ENCODE assay signal across 15 mouse cellular contexts in genomic region chr9:77398856-77399631, GRCm38 (mm10). TPM values are rescaled to one million over a fixed set of nuclear protein-coding genes. Genes with fewer than 3 reads are reported as not detected.
DNase-seq lines count a peak whose midpoint lies in the region; ATAC-seq lines count a peak whose summit lies in the region.
"Had no signal": no experiment of that assay in that cellular context is flagged by ENCODE, and none has a peak within 500 bp of the region (broad histone marks: within the 10 kb centered on the region; RNA-seq: fewer than 3 reads in every experiment).

No protein-coding gene starts in this region.

- peaks cover 15% of the 10 kb centered on the region for H3K4me1 ChIP-seq in forebrain, embryonic 10.5 days
- H3K4me1 ChIP-seq in forebrain, embryonic 16.5 days (replicated peaks; ENCODE audit: control insufficient read depth, insufficient read depth, low read length): no peaks in the 10 kb centered on the region
- H3K4me1 ChIP-seq in embryonic facial prominence, embryonic 14.5 days (ENCODE audit: control insufficient read depth, insufficient read depth, low read length): no peaks in the 10 kb centered on the region
- peaks cover 9% of the 10 kb centered on the region for H3K4me1 ChIP-seq in midbrain, embryonic 14.5 days (ENCODE audit: control insufficient read depth, insufficient read depth, low read length)
- H3K4me1 ChIP-seq: heart, embryonic 12.5 days had no signal

- no peaks in the 10 kb centered on the region for H3K36me3 ChIP-seq in forebrain, embryonic 10.5 days (replicated peaks)
- no peaks in the 10 kb centered on the region for H3K36me3 ChIP-seq in forebrain, embryonic 16.5 days (ENCODE audit: control insufficient read depth, insufficient read depth)
- no peaks in the 10 kb centered on the region for H3K36me3 ChIP-seq in embryonic facial prominence, embryonic 14.5 days (ENCODE audit: control insufficient read depth, insufficient read depth, low read length)
- H3K36me3 ChIP-seq in midbrain, embryonic 14.5 days (ENCODE audit: control insufficient read depth, insufficient read depth, low read length): no peaks in the 10 kb centered on the region
- H3K36me3 ChIP-seq: heart, embryonic 12.5 days had no signal

- intact Hi-C loops in left cerebral cortex, postnatal 10 days (cut with DNase I): no loop called here

- no peak overlapping the region for H3K4me2 ChIP-seq in forebrain, embryonic 16.5 days (ENCODE audit: low read length)
- no peak overlapping the region for H3K4me2 ChIP-seq in embryonic facial prominence, embryonic 14.5 days (ENCODE audit: low read depth, low read length)
- H3K4me2 ChIP-seq in midbrain, embryonic 14.5 days (ENCODE audit: low read length): no peak overlapping the region
- H3K4me2 ChIP-seq: heart, embryonic 12.5 days; lung, embryonic 14.5 days had no signal

- H3K27ac ChIP-seq in forebrain, embryonic 10.5 days: no peak overlapping the region
- H3K27ac ChIP-seq in forebrain, embryonic 16.5 days (ENCODE audit: low read length): no peak overlapping the region
- no peak overlapping the region for H3K27ac ChIP-seq in embryonic facial prominence, embryonic 14.5 days (replicated peaks; ENCODE audit: low read depth, low read length)
- 0 out of 2 replicates have a peak overlapping the region, but pooled peaks have one; percentile 8 for H3K27ac ChIP-seq in midbrain, embryonic 14.5 days (replicated peaks; ENCODE audit: low read depth, low read length)

- H3K9ac ChIP-seq in forebrain, embryonic 16.5 days (replicated peaks; ENCODE audit: low read depth, low read length): no peak overlapping the region
- H3K9ac ChIP-seq in embryonic facial prominence, embryonic 14.5 days (ENCODE audit: low read depth, low read length): no peak overlapping the region
- H3K9ac ChIP-seq in midbrain, embryonic 14.5 days (replicated peaks; ENCODE audit: low read length): no peak overlapping the region
- H3K9ac ChIP-seq: heart, embryonic 12.5 days; lung, embryonic 14.5 days had no signal

- WGBS in forebrain, embryonic 10.5 days: 38% methylated on average over 13 of the region's 13 CpGs
- WGBS in forebrain, embryonic 16.5 days: 31% methylated on average over 13 of the region's 13 CpGs
- 55% methylated on average over 13 of the region's 13 CpGs for WGBS in embryonic facial prominence, embryonic 14.5 days
- WGBS in midbrain, embryonic 14.5 days: 47% methylated on average over 13 of the region's 13 CpGs

- ATAC-seq in forebrain, embryonic 16.5 days: no peak
- peak; percentile 81 for ATAC-seq in embryonic facial prominence, embryonic 14.5 days (ENCODE audit: low read depth)
- ATAC-seq in midbrain, embryonic 14.5 days (ENCODE audit: low FRiP score, low TSS enrichment): no peak
- ATAC-seq: inflammation-experienced regulatory T-cells, adult 6 months had no signal

- H3K27me3 ChIP-seq in forebrain, embryonic 10.5 days (ENCODE audit: poor library complexity, severe bottlenecking): peaks cover 9% of the 10 kb centered on the region; the same call in 1 of the 2 replicates
- H3K27me3 ChIP-seq in forebrain, embryonic 16.5 days (replicated peaks; ENCODE audit: control insufficient read depth, insufficient read depth, low read length): no peaks in the 10 kb centered on the region
- no peaks in the 10 kb centered on the region for H3K27me3 ChIP-seq in embryonic facial prominence, embryonic 14.5 days (replicated peaks; ENCODE audit: control insufficient read depth, insufficient read depth, low read length)
- H3K27me3 ChIP-seq in midbrain, embryonic 14.5 days (ENCODE audit: control insufficient read depth, insufficient read depth, low read length): no peaks in the 10 kb centered on the region
- H3K27me3 ChIP-seq: heart, embryonic 12.5 days had no signal

- no peak overlapping the region for H3K4me3 ChIP-seq in forebrain, embryonic 10.5 days
- H3K4me3 ChIP-seq in forebrain, embryonic 16.5 days (replicated peaks; ENCODE audit: low read length): no peak overlapping the region
- no peak overlapping the region for H3K4me3 ChIP-seq in embryonic facial prominence, embryonic 14.5 days (ENCODE audit: low read depth, low read length)
- H3K4me3 ChIP-seq in midbrain, embryonic 14.5 days (replicated peaks; ENCODE audit: low read depth, low read length): no peak overlapping the region
- H3K4me3 ChIP-seq: heart, embryonic 12.5 days had no signal

- DNase-seq in forebrain, embryonic 10.5 days (ENCODE audit: extremely low spot score, low spot score): peak; percentile 36
- DNase-seq in A20 (ENCODE audit: low read depth, low spot score): peak; percentile 41
- DNase-seq in embryonic facial prominence, embryonic 14.5 days (ENCODE audit: low spot score): peak; percentile 54
- peak; percentile 69 for DNase-seq in midbrain, embryonic 14.5 days
- DNase-seq in kidney, adult 9 months: no peak
- DNase-seq in lung, postnatal 25 days (ENCODE audit: low spot score): no peak
- DNase-seq in left cerebral cortex, postnatal 10 days (ENCODE audit: extremely low spot score in 1 of 2, low spot score in 2 of 2): no peak
- DNase-seq: cerebellum, adult 2 months; gastrocnemius, postnatal 10 days; heart, postnatal 36 days; liver; lung, embryonic 14.5 days had no signal

- no peaks in the 10 kb centered on the region for H3K9me3 ChIP-seq in forebrain, embryonic 10.5 days
- no peaks in the 10 kb centered on the region for H3K9me3 ChIP-seq in forebrain, embryonic 16.5 days (ENCODE audit: control insufficient read depth, low read length)
- H3K9me3 ChIP-seq in embryonic facial prominence, embryonic 14.5 days (ENCODE audit: control insufficient read depth, low read length): no peaks in the 10 kb centered on the region
- H3K9me3 ChIP-seq in midbrain, embryonic 14.5 days (ENCODE audit: control insufficient read depth, low read length): no peaks in the 10 kb centered on the region
- H3K9me3 ChIP-seq: heart, embryonic 12.5 days had no signal

RNA-seq across cellular contexts. Expression of gene Mlip, which starts 46.3 kb away (rescaled TPM):
- polyA plus RNA-seq in forebrain, embryonic 10.5 days (2016; fragmentation: Nextera tagmentation; extraction: Ambion mirVana): not detected in 2 replicates
- polyA plus RNA-seq in forebrain, embryonic 16.5 days (2015; fragmentation: Nextera tagmentation; extraction: Ambion mirVana): 8.0 and 11.6 TPM in 2 replicates
- polyA plus RNA-seq in embryonic facial prominence, embryonic 14.5 days (2014; fragmentation: Nextera tagmentation; extraction: Ambion mirVana): 5.2 and 17.1 TPM in 2 replicates
- 0.83 and 1.4 TPM in 2 replicates for polyA plus RNA-seq in midbrain, embryonic 14.5 days (2014; fragmentation: Nextera tagmentation; extraction: Ambion mirVana)
- total RNA-seq in left cerebral cortex, postnatal 10 days (2021): 10 to 100 TPM; 78.4 to 83.8 TPM

Comparison
In these comparisons a context has a peak if more than half of its experiments do, and no peak if none do; other contexts are left out.
1. DNase-seq: peak in forebrain, embryonic 10.5 days (single experiment), A20 (single experiment), embryonic facial prominence, embryonic 14.5 days (single experiment) and midbrain, embryonic 14.5 days (single experiment); none in kidney, adult 9 months (single experiment), lung, postnatal 25 days (single experiment) and left cerebral cortex, postnatal 10 days (0 of 2).